Mouse (Mus musculus): ENCODE measurements around the gene Il10ra. TPM values are rescaled to one million over a fixed set of nuclear protein-coding genes. Genes with fewer than 3 reads are reported as not detected.

The Il10ra gene
- polyA plus RNA-seq, 1 experiment = 0.01 TPM

- Histone ChIP-seq H3K4me3 (replicated peaks) (no peak overlapping the region), H3K9me3 (ENCODE audit: control insufficient read depth, low read length) (no peaks in the 10 kb centered on the region), H3K4me1 (ENCODE audit: control insufficient read depth) (no peaks in the 10 kb centered on the region), H3K36me3 (ENCODE audit: control insufficient read depth) (no peaks in the 10 kb centered on the region), H3K27me3 (ENCODE audit: control insufficient read depth) (peaks cover 33% of the 10 kb centered on the region)
- no peak for TF ChIP-seq GATA1 (IDR thresholded peaks at IDR 0.05; ENCODE audit: low read length)
- no peak for TF ChIP-seq TAL1 (IDR thresholded peaks at IDR 0.05; ENCODE audit: low read length)
These were observed 870 bp downstream of the Il10ra start for GRCm38 (mm10) chr9:45268079-45268478.

GRCm38 (mm10) chr9:45267099-45267498 is 1.9 kb downstream of the Il10ra start:
- Histone ChIP-seq H3K36me3 (ENCODE audit: control insufficient read depth) (no peaks in the 10 kb centered on the region), H3K4me1 (ENCODE audit: control insufficient read depth) (no peaks in the 10 kb centered on the region), H3K27me3 (ENCODE audit: control insufficient read depth) (peaks cover 33% of the 10 kb centered on the region), H3K4me3 (replicated peaks) (no peak overlapping the region), H3K9me3 (ENCODE audit: control insufficient read depth, low read length) (no peaks in the 10 kb centered on the region)
- no peak for TF ChIP-seq TAL1 (IDR thresholded peaks at IDR 0.05; ENCODE audit: low read length)
- TF ChIP-seq GATA1 (IDR thresholded peaks at IDR 0.05; ENCODE audit: low read length) = no peak

GRCm38 (mm10) chr9:45261872-45262271 is 7.1 kb downstream of the Il10ra start:
- Histone ChIP-seq H3K27me3 (ENCODE audit: control insufficient read depth) (no peaks in the 10 kb centered on the region), H3K9me3 (ENCODE audit: control insufficient read depth, low read length) (no peaks in the 10 kb centered on the region), H3K4me3 (replicated peaks) (no peak overlapping the region), H3K4me1 (ENCODE audit: control insufficient read depth) (no peaks in the 10 kb centered on the region), H3K36me3 (ENCODE audit: control insufficient read depth) (no peaks in the 10 kb centered on the region)
- no peak for TF ChIP-seq TAL1 (IDR thresholded peaks at IDR 0.05; ENCODE audit: low read length)

GRCm38 (mm10) chr9:45261466-45261865 is 7.5 kb downstream of the Il10ra start:
- H3K9me3 ChIP-seq (ENCODE audit: control insufficient read depth, low read length) = no peaks in the 10 kb centered on the region
- no peaks in the 10 kb centered on the region for H3K27me3 ChIP-seq (ENCODE audit: control insufficient read depth)
- H3K4me1 ChIP-seq (ENCODE audit: control insufficient read depth) = no peaks in the 10 kb centered on the region
- H3K4me3 ChIP-seq (replicated peaks) = no peak overlapping the region
- no peaks in the 10 kb centered on the region for H3K36me3 ChIP-seq (ENCODE audit: control insufficient read depth)
- no peak for TF ChIP-seq TAL1 (IDR thresholded peaks at IDR 0.05; ENCODE audit: low read length)
- TF ChIP-seq GATA1 (IDR thresholded peaks at IDR 0.05; ENCODE audit: low read length) = no peak

GRCm38 (mm10) chr9:45259065-45259464 is 9.9 kb downstream of the Il10ra start:
- TF ChIP-seq TAL1 (IDR thresholded peaks at IDR 0.05; ENCODE audit: low read length) (no peak), GATA1 (IDR thresholded peaks at IDR 0.05; ENCODE audit: low read length) (no peak)
- Histone ChIP-seq H3K27me3 (ENCODE audit: control insufficient read depth) (no peaks in the 10 kb centered on the region), H3K4me1 (ENCODE audit: control insufficient read depth) (no peaks in the 10 kb centered on the region), H3K4me3 (replicated peaks) (no peak overlapping the region), H3K36me3 (ENCODE audit: control insufficient read depth) (no peaks in the 10 kb centered on the region), H3K9me3 (ENCODE audit: control insufficient read depth, low read length) (no peaks in the 10 kb centered on the region)

- H3K4me1 ChIP-seq (ENCODE audit: control insufficient read depth) = no peaks in the 10 kb centered on the region
- no peaks in the 10 kb centered on the region for H3K36me3 ChIP-seq (ENCODE audit: control insufficient read depth)
- no peak overlapping the region for H3K4me3 ChIP-seq (replicated peaks)
- H3K9me3 ChIP-seq (ENCODE audit: control insufficient read depth, low read length) = no peaks in the 10 kb centered on the region
- H3K27me3 ChIP-seq (ENCODE audit: control insufficient read depth) = no peaks in the 10 kb centered on the region
- TF ChIP-seq TAL1 (IDR thresholded peaks at IDR 0.05; ENCODE audit: low read length) (no peak), GATA1 (IDR thresholded peaks at IDR 0.05; ENCODE audit: low read length) (no peak)
These were observed 13.0 kb downstream of the Il10ra start for GRCm38 (mm10) chr9:45255967-45256366.

GRCm38 (mm10) chr9:45255431-45255830 is 13.5 kb downstream of the Il10ra start:
- Histone ChIP-seq H3K9me3 (ENCODE audit: control insufficient read depth, low read length) (no peaks in the 10 kb centered on the region), H3K4me1 (ENCODE audit: control insufficient read depth) (no peaks in the 10 kb centered on the region), H3K36me3 (ENCODE audit: control insufficient read depth) (no peaks in the 10 kb centered on the region), H3K27me3 (ENCODE audit: control insufficient read depth) (no peaks in the 10 kb centered on the region), H3K4me3 (replicated peaks) (no peak overlapping the region)
- TF ChIP-seq TAL1 (IDR thresholded peaks at IDR 0.05; ENCODE audit: low read length) = no peak
- TF ChIP-seq GATA1 (IDR thresholded peaks at IDR 0.05; ENCODE audit: low read length) = no peak

GRCm38 (mm10) chr9:45254605-45255004 is 14.3 kb downstream of the Il10ra start:
- no peaks in the 10 kb centered on the region for H3K4me1 ChIP-seq (ENCODE audit: control insufficient read depth)
- no peak for TF ChIP-seq TAL1 (IDR thresholded peaks at IDR 0.05; ENCODE audit: low read length)
- H3K9me3 ChIP-seq (ENCODE audit: control insufficient read depth, low read length) = no peaks in the 10 kb centered on the region
- no peaks in the 10 kb centered on the region for H3K27me3 ChIP-seq (ENCODE audit: control insufficient read depth)
- no peaks in the 10 kb centered on the region for H3K36me3 ChIP-seq (ENCODE audit: control insufficient read depth)
- no peak overlapping the region for H3K4me3 ChIP-seq (replicated peaks)

GRCm38 (mm10) chr9:45254021-45254420 is 14.9 kb downstream of the Il10ra start:
- Histone ChIP-seq H3K27me3 (ENCODE audit: control insufficient read depth) (no peaks in the 10 kb centered on the region), H3K4me1 (ENCODE audit: control insufficient read depth) (no peaks in the 10 kb centered on the region), H3K36me3 (ENCODE audit: control insufficient read depth) (no peaks in the 10 kb centered on the region), H3K4me3 (replicated peaks) (no peak overlapping the region), H3K9me3 (ENCODE audit: control insufficient read depth, low read length) (no peaks in the 10 kb centered on the region)
- TF ChIP-seq TAL1 (IDR thresholded peaks at IDR 0.05; ENCODE audit: low read length) (no peak), GATA1 (IDR thresholded peaks at IDR 0.05; ENCODE audit: low read length) (no peak)

- no peak overlapping the region for H3K4me3 ChIP-seq (replicated peaks)
- H3K36me3 ChIP-seq (ENCODE audit: control insufficient read depth) = no peaks in the 10 kb centered on the region
These were observed 16.6 kb downstream of the Il10ra start for GRCm38 (mm10) chr9:45252395-45252794.

More at GRCm38 (mm10) chr9:45252395-45252794, 16.6 kb downstream of the Il10ra start:
- H3K9me3 ChIP-seq (ENCODE audit: control insufficient read depth, low read length) = no peaks in the 10 kb centered on the region
- TF ChIP-seq TAL1 (IDR thresholded peaks at IDR 0.05; ENCODE audit: low read length) (no peak), GATA1 (IDR thresholded peaks at IDR 0.05; ENCODE audit: low read length) (no peak)
- H3K4me1 ChIP-seq (ENCODE audit: control insufficient read depth) = no peaks in the 10 kb centered on the region
- H3K27me3 ChIP-seq (ENCODE audit: control insufficient read depth) = no peaks in the 10 kb centered on the region
